Mouse (Mus musculus) lung, embryonic 16.5 days (tissue): Measurements from ENCODE around the gene Dscaml1. TPM values are rescaled to one million over a fixed set of nuclear protein-coding genes. Genes with fewer than 3 reads are reported as not detected.
"Not testable (repeated sequence)": the region's sequence is repeated elsewhere in the genome, so short reads cannot be mapped to it uniquely, and the experiment has no call there.

Experiments
- ATAC-seq: fragments of 200-750 bp; cut with Nextera tagmentation; 2 replicates; pipeline ENCODE4 v1.8.0; 2017; ENCODE audit warnings: low read depth, mild to moderate bottlenecking, moderate library complexity
- H3K27ac ChIP-seq: fragments of 300-500 bp; sonication (generic); 2 replicates; pipeline ENCODE4 v1.5.1; 2014; ENCODE audit warnings: mild to moderate bottlenecking, control low read depth, low read length
- H3K27me3 ChIP-seq: fragments of 300-500 bp; sonication (generic); 2 replicates; pipeline ENCODE4 v1.6.1; 2014; ENCODE audit warnings: low read depth, low read length, mixed read lengths; ENCODE audit not compliant: control insufficient read depth, insufficient read depth
- H3K36me3 ChIP-seq: fragments of 300-500 bp; sonication (generic); 2 replicates; pipeline ENCODE4 v1.6.1; 2014; ENCODE audit warnings: low read length; ENCODE audit not compliant: control insufficient read depth, insufficient read depth
- H3K4me1 ChIP-seq: fragments of 300-500 bp; sonication (generic); replicated peaks from 2 replicates; pipeline ENCODE4 v1.6.1; 2014; ENCODE audit warnings: low read length, mixed read lengths; ENCODE audit not compliant: control insufficient read depth, insufficient read depth
- H3K4me2 ChIP-seq: fragments of 300-500 bp; sonication (generic); 2 replicates; pipeline ENCODE4 v1.6.1; 2014; ENCODE audit warnings: low read depth, low read length, control low read depth
- H3K4me3 ChIP-seq: fragments of 300-500 bp; sonication (generic); 2 replicates; pipeline ENCODE4 v1.5.1; 2014; ENCODE audit warnings: mild to moderate bottlenecking, low read length, control low read depth
- H3K9ac ChIP-seq: fragments of 300-500 bp; sonication (generic); 2 replicates; pipeline ENCODE4 v1.6.1; 2014; ENCODE audit warnings: low read length, control low read depth
- H3K9me3 ChIP-seq: fragments of 300-500 bp; sonication (generic); 2 replicates; pipeline ENCODE4 v1.6.1; 2016; ENCODE audit warnings: low read length; ENCODE audit not compliant: control insufficient read depth
- WGBS: fragments of 180-500 bp; shearing (Covaris S2); extraction: QIAGEN DNeasy Blood & Tissue Kit; methylation state at CpG from one replicate; pipeline ENCODE4 v1.1.7; 2014; 5-methylcytosine and 5-hydroxymethylcytosine counted together
- polyA plus RNA-seq: library from polyadenylated mRNA; unstranded; fragments of >200 nt; fragmentation: Nextera tagmentation; extraction: Ambion mirVana; gene quantifications from 2 replicates; pipeline ENCODE4 v1.2.1, GENCODE M21; 2015

Dscaml1 gene
- polyA plus RNA-seq, 1 experiment from 2014 or later = 0.18 TPM

GRCm38 (mm10) chr9:45749917-45750316 lies 323.5 kb downstream of the Dscaml1 start:
- H3K9me3 ChIP-seq = no peaks in the 10 kb centered on the region
- no peaks in the 10 kb centered on the region for H3K4me1 ChIP-seq
- WGBS = 77% methylated on average over 4 of the region's 4 CpGs
- no peak overlapping the region for H3K4me2 ChIP-seq
- H3K4me3 ChIP-seq = no peak overlapping the region
- ATAC-seq = no peak
- H3K36me3 ChIP-seq = no peaks in the 10 kb centered on the region
- H3K27ac ChIP-seq = no peak overlapping the region
- H3K27me3 ChIP-seq = no peaks in the 10 kb centered on the region
- H3K9ac ChIP-seq = no peak overlapping the region

- WGBS = 31% methylated on average over 8 of the region's 8 CpGs
- no peak for ATAC-seq
Observed at GRCm38 (mm10) chr9:45754452-45755091, 328.1 kb downstream of the Dscaml1 start.

GRCm38 (mm10) chr9:45766195-45766594 lies 339.8 kb downstream of the Dscaml1 start:
- ATAC-seq = no peak
- Histone ChIP-seq H3K4me1 (no peaks in the 10 kb centered on the region), H3K27me3 (no peaks in the 10 kb centered on the region), H3K9ac (no peak overlapping the region), H3K4me2 (no peak overlapping the region), H3K27ac (no peak overlapping the region), H3K4me3 (no peak overlapping the region), H3K9me3 (no peaks in the 10 kb centered on the region), H3K36me3 (peaks cover 7% of the 10 kb centered on the region; the same call in 1 of the 2 replicates)
- 77% methylated on average over 6 of the region's 6 CpGs for WGBS

More at GRCm38 (mm10) chr9:45754452-45755091, 328.1 kb downstream of the Dscaml1 start:
- Histone ChIP-seq H3K36me3 (no peaks in the 10 kb centered on the region), H3K4me3 (no peak overlapping the region), H3K9me3 (no peaks in the 10 kb centered on the region), H3K27me3 (no peaks in the 10 kb centered on the region), H3K27ac (no peak overlapping the region), H3K4me1 (no peaks in the 10 kb centered on the region), H3K9ac (no peak overlapping the region), H3K4me2 (no peak overlapping the region)

- no peak overlapping the region for H3K4me2 ChIP-seq
- no peaks in the 10 kb centered on the region for H3K4me1 ChIP-seq
- H3K27ac ChIP-seq = no peak overlapping the region
- ATAC-seq = no peak
- no peak overlapping the region for H3K4me3 ChIP-seq
- H3K9ac ChIP-seq = no peak overlapping the region
- no peaks in the 10 kb centered on the region for H3K9me3 ChIP-seq
- 86% methylated on average over 8 of the region's 8 CpGs for WGBS
- H3K36me3 ChIP-seq = peaks cover 10% of the 10 kb centered on the region; the same call in 1 of the 2 replicates
- H3K27me3 ChIP-seq = no peaks in the 10 kb centered on the region
Observed at GRCm38 (mm10) chr9:45767155-45767554, 340.7 kb downstream of the Dscaml1 start.

GRCm38 (mm10) chr9:45768421-45768820 lies 342.0 kb downstream of the Dscaml1 start:
- H3K4me3 ChIP-seq = no peak overlapping the region

GRCm38 (mm10) chr9:45769596-45769995 lies 343.2 kb downstream of the Dscaml1 start:
- no peak overlapping the region for H3K4me2 ChIP-seq
- WGBS = 86% methylated on average over 5 of the region's 5 CpGs
- no peak overlapping the region for H3K4me3 ChIP-seq
- no peak for ATAC-seq
- H3K9ac ChIP-seq = no peak overlapping the region
- H3K4me1 ChIP-seq = no peaks in the 10 kb centered on the region
- no peaks in the 10 kb centered on the region for H3K27me3 ChIP-seq
- no peaks in the 10 kb centered on the region for H3K9me3 ChIP-seq
- H3K27ac ChIP-seq = no peak overlapping the region
- H3K36me3 ChIP-seq = peaks cover 16% of the 10 kb centered on the region

More at GRCm38 (mm10) chr9:45768421-45768820, 342.0 kb downstream of the Dscaml1 start:
- Histone ChIP-seq H3K27ac (no peak overlapping the region), H3K9ac (no peak overlapping the region), H3K4me2 (no peak overlapping the region), H3K36me3 (peaks cover 10% of the 10 kb centered on the region; the same call in 1 of the 2 replicates), H3K9me3 (no peaks in the 10 kb centered on the region), H3K27me3 (no peaks in the 10 kb centered on the region), H3K4me1 (no peaks in the 10 kb centered on the region)
- ATAC-seq = no peak
- 73% methylated on average over 18 of the region's 18 CpGs for WGBS

- Histone ChIP-seq H3K4me1 (no peaks in the 10 kb centered on the region), H3K36me3 (peaks cover 15% of the 10 kb centered on the region), H3K27me3 (no peaks in the 10 kb centered on the region), H3K4me2 (no peak overlapping the region), H3K9ac (no peak overlapping the region), H3K4me3 (no peak overlapping the region), H3K9me3 (no peaks in the 10 kb centered on the region), H3K27ac (no peak overlapping the region)
- WGBS = 81% methylated on average over 6 of the region's 6 CpGs
- no peak for ATAC-seq
Observed at GRCm38 (mm10) chr9:45774088-45774487, 347.7 kb downstream of the Dscaml1 start.

- not testable (repeated sequence) for H3K27ac ChIP-seq, H3K9me3 ChIP-seq, H3K4me2 ChIP-seq, H3K4me3 ChIP-seq, ATAC-seq, H3K4me1 ChIP-seq, H3K27me3 ChIP-seq, H3K9ac ChIP-seq
- H3K36me3 ChIP-seq = peaks cover 11% of the 10 kb centered on the region
- 73% methylated on average over 3 of the region's 3 CpGs for WGBS
Observed at GRCm38 (mm10) chr9:45776176-45776575, 349.7 kb downstream of the Dscaml1 start.

- Histone ChIP-seq H3K27ac (no peak overlapping the region), H3K36me3 (peaks cover 4% of the 10 kb centered on the region), H3K4me2 (no peak overlapping the region), H3K27me3 (no peaks in the 10 kb centered on the region), H3K9ac (no peak overlapping the region), H3K4me1 (peaks cover 3% of the 10 kb centered on the region; the same call in 1 of the 2 replicates), H3K4me3 (no peak overlapping the region), H3K9me3 (no peaks in the 10 kb centered on the region)
- no peak for ATAC-seq
- WGBS = 75% methylated on average over 6 of the region's 6 CpGs
Observed at GRCm38 (mm10) chr9:45779201-45779600, 352.8 kb downstream of the Dscaml1 start.
